Mouse (Mus musculus): ENCODE results near the gene Gm49416.
A peak's percentile ranks its signal among the peaks of the same experiment; 100 is the strongest.

Gm49416 gene

DNA sequence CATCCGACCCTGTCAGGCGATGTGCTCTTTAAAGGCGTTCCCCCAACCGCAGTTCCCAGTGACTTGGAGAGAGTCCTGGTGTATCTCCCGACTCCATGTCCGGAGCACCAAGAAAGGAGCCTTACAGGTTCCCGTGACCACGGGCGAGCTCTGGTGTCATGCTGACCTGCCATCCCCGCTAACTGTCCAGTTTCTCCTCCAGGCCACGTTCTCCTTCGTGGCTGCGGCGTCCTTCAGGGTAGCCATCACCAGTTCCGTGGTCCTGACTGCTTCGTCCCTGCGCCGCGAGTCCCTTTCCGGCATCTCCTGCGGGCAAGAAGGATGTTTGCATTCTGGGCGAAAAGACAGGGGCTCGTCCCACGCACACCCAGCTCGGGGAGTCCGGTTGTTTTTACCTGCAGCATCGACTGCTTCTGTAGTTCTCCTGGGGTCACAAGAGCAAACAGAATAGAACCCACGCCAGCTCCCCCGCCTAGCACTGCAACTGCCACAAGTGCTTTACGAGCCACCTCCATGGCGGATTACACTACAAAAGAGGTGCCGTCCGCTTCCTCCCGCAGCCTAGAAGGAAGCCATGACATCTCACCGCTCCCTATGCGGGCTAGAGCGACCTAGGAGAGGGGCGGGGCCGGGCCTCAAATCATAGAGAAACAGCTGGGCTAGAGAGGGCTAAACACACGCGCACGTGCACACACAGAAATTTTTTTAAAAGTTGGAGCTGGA lies 8.3 kb upstream of the Gm49416 start, which contains the start of gene Uqcc3:
Uqcc3 (minus strand) TSS at position 613 of the 723 bp plus-strand sequence.
- peak; percentile 88 for DNase-seq

DNA sequence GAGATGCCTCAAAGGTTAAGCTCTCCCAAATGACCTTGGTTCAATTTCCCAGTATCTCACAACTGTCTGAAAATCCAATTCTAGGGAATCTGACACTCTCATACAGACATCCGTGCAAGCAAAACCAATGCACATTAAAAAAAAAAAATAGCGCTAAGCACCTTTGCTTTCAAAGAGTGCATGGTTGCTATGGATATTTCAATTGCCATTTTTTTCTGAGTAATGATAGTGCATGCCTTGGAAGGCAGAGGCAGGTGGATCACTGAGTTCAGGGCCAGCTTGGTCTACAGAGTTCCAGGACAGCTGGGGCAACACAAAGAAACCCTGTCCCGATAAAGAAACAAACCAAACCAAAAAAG lies 7.7 kb upstream of the Gm49416 start:
- no peak for DNase-seq

DNA sequence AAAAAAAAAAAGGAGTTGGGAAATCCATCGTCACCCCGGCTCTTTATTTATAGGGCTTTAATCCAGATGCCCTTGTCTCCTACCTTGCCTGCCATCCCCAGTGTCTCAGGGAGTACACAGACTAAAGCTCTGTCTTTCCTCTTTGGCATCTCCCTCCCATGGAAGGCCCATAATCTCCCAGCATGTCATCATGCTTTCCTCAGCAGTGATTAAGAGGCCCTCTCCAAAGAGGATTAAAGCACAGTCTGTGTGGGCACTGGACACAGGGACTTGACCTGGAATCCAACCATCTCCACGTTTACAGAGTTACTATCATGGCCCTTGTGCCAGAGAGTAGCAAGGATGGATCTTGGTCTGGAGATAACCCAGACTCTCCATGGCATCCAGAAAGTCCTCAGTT lies 5.1 kb upstream of the Gm49416 start, which contains the start of the genes Lbhd1 and Gm49403:
Lbhd1 (plus strand) TSS at position 117 of the 400 bp plus-strand sequence.
Gm49403 (plus strand) TSS at position 315 of the 400 bp plus-strand sequence.
- no peak for DNase-seq

DNA sequence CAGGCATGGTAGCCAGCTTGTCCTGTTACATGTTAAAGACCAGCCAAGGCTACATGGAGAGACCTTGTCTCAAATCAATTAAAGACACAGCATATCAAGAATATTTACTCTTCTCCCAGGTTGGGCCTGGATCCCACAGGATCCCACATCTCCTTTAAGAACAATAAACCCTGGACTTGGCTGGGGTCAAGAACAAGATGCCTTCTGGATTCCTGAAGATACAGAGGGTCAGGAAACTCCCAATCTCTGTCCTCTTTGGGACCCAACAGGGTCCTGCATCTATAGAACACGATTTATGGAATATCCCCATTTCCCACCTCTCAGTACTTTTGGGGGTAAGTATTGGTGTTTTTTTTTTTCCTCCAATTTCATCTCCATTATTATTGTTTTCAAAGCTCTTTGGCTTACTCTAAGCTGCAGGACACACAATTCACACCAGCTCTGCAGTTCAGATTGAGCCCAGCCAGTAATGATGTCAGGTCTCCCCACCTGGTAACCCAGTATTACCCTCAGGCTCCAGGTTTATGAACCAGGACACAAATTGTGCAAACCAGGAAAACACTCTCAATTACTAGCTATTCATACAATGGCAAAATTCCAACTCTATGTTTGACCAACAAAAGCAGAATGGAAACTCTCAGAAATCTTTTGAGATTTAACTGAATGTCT lies 1.7 kb upstream of the Gm49416 start:
- no peak for DNase-seq

DNA sequence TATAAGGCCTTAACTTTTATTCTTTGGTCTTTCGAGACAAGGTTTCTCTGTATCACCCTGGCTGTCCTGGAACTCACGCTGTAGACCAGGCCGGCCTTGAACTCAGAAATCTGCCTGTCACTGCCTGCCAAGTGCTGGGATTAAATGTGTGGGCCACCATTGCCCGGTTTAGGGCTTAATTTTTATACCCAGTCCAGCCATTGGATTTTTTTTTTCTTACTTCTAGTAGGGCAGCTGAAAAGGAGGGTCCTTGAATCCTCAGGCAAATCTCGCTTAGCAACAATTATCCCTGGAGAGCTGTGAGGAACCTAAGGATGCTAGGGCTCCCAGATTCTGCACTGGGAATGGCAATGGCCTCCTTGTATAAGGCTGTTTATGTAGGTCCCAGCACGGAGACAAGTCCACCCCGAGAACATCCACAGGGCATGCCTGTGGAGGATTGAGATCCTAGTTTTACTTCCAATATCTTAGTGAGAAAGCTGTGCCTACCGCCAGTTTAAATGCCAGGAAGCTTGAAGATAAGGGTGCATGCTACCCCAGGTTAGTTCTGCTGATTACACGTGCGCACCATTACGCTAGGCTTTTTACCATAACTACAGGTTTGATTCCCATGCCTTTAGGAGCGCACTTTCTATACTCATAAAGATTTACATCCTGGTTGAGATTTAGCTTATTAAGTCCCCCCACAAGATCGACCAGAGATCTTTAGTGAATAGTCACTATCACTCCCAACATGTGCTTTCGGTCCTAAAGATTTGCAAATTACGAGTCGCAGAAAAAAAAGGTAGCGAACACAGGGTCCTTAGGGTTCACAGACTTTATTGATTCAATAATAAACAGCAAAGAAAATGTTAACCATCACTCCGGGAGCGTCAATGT lies 902 bp upstream of the Gm49416 start:
- no peak for DNase-seq

DNA sequence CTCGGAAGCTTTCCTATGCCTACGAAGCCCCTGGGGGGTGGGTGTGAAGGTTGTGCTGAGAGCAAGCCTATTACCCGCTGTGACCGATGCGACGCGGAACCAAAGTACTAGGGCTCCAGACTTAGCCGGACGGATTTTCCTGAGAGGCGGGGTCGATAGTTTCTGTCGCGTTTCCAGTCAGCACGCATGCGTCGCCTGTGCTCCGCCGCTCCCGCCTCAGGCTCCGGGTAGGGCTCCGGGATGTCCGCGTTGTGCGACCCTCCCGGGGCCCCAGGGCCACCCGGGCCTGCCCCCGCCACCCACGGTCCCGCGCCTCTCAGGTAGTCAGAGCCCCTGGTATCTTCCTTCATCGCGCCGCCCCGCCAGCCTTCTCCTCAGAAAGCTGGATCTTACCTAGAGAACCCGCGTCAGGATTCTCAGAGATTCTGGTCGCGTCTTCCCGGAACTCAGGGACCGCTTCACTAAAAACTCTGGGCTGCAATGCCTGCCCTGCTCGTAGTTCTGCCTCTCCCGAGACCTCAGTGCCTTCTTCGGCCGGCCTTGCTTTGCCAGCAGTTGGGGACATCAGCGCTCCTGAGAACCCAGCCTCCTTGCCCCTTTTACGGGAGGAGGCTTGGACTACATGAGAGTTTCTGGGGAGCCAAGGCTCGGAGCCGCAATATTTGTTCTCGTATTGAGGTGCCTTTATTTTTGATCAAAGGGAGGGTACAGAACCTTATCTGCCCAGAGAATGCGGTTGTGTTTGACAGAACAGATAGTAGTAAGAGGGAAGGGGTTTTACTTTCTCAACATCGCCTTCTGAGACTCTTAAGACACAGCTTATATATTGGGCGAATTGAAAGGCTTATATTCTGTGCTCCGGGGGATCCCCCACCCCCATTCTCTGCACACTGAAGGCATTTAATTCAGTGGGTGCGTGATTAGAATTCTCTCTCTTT lies 4.4 kb downstream of the Gm49416 start, which contains the start of gene Ints5:
Ints5 (plus strand) TSS at position 177 of the 938 bp plus-strand sequence.
- DNase-seq = peak; percentile 83

DNA sequence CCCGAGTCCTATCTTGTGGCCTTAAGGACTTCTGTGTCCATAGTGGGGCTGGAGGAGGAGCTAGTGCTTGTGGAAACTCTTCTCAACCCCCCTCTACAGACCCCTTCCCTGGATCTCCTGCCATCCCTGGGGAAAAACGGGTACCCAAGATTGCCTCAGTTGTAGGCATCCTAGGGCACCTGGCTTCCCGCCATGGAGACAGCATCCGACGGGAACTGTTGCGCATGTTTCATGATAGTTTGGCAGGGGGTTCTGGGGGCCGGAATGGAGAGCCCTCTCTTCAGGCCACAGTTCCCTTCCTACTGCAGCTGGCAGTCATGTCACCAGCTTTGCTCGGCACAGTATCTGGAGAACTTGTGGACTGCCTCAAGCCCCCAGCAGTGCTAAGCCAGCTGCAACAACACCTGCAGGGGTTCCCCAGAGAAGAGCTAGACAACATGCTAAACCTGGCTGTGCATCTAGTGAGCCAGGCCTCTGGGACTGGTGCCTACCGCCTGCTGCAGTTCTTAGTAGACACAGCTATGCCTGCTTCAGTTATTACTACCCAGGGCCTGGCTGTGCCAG lies 6.8 kb downstream of the Gm49416 start:
- peak; percentile 61 for DNase-seq

DNA sequence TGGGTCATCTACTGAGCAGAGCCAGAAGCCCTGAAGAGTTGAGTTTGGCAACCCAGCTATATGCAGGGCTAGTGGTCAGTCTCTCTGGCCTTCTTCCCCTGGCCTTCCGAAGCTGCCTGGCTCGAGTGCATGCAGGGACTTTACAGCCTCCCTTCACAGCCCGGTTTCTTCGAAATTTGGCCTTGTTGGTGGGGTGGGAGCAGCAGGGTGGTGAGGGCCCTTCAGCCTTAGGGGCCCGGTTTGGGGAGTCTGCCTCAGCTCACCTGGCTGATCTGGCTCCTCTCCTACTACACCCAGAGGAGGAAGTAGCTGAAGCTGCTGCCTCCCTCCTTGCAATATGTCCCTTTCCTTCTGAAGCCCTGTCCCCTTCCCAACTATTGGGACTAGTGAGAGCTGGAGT lies 7.5 kb downstream of the Gm49416 start:
- peak; percentile 34 for DNase-seq

DNA sequence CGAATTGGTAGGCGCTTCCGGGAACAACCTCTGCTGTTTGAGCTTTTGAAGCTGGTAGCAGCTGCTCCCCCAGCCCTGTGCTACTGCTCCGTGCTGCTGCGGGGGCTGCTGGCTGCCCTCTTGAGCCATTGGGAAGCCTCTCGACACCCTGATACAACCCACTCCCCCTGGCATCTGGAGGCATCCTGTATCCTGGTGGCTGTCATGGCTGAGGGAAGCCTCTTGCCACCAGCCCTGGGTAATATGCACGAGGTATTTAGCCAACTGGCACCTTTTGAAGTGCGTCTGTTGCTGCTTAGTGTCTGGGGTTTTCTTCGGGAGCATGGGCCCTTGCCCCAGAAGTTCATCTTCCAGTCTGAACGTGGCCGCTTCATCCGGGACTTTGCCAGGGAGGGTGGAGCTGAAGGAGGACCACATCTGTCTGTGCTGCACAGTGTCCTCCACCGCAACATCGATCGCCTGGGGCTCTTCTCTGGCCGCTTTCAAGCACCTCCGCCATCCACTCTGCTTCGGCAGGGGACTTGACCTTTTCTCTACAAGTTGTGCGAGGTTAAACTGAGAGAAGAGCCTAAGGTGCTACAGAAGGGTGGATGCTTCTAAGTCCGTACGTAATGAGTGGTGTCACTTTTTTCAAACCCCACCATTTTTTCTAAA lies 8.6 kb downstream of the Gm49416 start:
- peak; percentile 68 for DNase-seq

DNA sequence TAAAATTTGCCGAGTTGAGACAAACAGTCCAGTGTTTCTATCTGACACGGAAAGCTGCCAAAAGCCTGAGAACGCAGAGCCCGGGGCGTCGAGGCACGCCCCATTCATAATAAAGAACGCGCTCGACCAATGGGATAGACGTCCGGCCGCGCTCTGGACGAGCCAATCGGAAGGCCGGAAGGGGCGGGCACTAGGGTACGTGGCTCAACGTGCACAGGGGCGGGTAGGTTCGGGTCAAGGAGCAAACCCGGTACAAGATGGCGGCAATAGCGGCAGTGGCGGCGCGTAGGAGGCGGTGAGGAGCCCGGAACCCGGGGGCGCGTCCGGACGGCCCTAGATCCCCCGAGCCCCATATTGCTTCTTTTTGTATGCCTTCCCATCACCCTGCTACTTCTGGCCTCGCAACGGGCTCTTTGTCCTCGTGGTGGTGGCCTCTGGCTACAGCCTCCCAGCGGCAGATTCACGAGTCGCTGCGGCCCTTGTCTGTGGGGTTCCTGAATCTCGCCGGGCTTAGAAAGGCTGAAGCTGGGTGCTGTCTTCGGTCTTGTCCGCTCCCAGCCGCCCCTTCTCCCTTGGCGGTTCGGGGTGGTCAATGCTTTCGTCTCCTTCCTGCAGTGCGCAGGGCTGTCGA lies 9.3 kb downstream of the Gm49416 start, which contains the start of gene Ganab:
Ganab (plus strand) TSS at position 207 of the 631 bp plus-strand sequence.
- peak; percentile 95 for DNase-seq

DNA sequence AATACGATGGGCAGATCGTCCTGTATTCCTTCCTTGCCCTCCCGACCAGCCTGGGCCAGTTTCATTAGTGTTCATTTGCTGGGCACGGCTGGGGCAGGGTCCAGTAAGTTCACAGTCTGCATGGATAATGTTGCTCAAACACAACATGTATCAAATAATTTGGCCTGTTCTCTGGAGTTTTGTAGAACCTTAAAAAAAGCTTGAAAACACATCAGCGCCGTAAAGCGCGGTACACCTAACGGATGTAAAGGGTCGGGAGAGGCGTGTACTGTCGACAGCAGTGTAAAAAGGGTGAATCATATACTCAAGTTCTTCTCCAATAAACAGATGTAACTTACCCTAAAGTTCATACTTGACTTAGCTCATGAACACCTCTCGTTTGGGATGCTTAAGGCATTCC lies 9.8 kb downstream of the Gm49416 start:
- DNase-seq = no peak

DNA sequence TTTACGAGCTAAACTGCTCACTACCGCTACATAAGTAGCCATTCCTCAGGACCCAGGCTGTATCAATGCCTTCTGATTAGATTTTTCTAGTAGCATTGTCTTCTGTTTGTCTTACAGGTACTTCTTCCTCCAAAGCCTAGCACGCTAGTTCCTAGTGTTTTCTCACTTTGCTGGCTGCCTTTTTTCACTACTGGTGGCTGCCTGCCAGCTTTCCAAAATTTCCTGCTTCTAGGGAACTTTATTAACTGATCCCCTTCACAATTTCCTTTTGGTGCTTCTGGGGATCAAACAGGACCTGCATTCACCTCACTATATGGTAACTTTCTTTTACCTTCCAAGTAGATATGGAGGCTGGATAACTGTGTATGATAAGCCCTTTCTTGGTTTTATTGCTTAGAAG lies 10.4 kb downstream of the Gm49416 start:
- no peak for DNase-seq

DNA sequence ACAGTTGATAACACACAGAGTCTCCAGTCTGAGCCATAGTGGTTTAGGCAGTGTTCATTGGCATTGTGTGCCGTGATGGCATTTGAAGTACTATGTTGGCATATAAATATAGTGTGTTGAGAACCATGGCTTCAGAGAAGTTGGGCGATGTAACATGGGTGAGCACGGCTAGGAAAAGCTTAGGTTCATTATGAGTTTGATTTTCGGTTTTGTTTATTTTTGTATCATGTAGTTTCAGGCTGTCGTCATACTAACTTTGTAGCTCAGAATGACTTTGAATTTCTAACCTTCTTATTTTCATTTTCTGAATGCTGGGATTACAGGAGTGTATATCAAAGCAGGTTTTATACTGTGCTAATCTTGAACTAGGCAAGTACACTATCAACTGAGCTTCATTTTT lies 14.7 kb downstream of the Gm49416 start:
- no peak for DNase-seq

DNA sequence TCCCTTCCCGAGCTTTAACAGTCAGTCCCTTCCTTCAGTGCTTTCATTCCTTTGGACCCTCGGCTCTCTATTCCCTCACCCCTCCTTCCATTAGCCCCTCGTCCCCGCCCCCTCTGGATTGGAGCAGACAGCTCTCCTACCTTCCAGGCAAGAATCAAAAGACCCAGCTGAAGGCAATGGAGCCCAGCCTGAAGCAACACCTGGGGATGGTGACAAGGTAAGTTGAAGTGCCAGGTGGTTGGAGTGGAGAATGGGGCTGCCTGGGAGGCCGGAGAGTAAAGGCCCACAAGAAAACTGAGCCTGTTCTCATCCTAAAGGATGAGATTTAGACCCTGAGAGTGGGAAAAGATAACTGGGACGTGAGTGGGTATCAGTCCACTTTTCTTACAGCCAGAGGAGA lies 19.8 kb downstream of the Gm49416 start:
- no peak for DNase-seq

DNA sequence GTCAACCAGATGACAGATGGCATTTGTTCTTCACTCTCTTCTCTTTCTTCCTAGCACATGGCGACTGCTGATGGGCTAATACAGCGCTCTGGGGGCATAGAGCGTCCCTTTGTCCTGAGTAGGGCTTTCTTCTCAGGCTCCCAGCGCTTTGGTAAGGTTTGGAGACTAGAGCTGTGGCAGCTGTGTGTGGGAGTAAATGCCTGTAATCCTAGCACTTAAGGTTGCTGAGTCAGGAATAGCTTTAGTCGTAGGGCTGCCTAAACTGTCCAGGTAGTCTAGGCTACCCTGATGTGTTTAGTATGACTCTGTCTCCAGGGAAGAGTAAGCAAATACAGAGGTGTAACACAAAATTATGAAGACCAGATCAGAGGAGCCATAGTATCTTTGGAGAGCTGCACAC lies 23.1 kb downstream of the Gm49416 start:
- DNase-seq = no peak

DNA sequence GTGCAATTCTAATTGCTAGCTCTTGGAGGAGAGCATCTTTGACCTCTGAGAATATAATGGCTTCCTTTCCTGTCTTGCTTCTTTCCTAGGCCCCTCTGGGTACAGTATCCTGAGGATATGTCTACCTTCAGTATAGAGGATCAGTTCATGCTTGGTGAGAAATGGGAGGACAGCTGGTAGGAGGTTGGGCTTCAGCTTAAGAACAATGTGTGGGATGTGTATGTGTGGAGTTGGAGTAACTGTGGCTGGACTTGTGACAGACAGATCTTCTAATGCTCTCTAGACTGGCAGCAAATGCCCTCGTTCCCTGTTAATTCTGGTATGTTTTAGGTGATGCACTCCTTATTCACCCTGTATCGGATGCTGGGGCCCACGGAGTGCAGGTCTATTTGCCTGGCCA lies 25.5 kb downstream of the Gm49416 start:
- no peak for DNase-seq

DNA sequence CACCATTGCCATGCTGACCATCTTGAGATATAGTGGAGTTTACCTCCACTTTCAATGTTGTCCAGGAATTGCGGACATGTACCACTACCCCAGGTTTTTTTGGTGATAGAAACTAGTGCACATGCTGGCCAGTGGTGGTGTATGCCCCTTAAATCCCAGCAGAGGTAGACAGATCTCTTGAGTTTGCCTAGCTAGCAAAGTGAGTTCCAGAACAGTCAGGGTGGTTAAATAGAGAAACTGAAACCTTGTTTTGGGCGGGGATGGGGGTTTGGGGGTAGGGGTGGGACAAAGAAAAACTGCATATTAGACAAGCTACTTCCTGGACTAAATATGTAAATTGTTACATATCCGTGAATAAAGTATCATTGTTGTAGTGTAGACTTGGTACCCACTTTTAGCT lies 30.3 kb downstream of the Gm49416 start:
- no peak for DNase-seq

DNA sequence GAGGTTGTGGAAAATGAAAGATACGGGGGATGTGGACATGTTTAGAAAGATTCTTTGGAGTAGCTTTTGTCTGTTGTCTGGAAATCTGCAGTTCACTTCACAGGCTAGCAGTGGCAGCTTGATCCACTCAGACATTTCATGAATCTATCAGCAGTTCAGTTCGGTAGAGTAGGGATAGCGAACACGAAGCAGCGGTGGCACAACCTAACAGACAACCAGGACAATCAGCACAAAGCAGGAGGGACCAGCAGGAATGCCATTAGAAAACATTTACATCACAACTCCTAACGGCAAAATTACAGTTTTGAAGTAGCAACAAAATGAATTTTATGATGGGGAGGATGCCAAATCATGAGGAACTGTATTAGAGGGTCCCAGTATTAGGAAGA lies 31.0 kb downstream of the Gm49416 start:
- DNase-seq = no peak

DNA sequence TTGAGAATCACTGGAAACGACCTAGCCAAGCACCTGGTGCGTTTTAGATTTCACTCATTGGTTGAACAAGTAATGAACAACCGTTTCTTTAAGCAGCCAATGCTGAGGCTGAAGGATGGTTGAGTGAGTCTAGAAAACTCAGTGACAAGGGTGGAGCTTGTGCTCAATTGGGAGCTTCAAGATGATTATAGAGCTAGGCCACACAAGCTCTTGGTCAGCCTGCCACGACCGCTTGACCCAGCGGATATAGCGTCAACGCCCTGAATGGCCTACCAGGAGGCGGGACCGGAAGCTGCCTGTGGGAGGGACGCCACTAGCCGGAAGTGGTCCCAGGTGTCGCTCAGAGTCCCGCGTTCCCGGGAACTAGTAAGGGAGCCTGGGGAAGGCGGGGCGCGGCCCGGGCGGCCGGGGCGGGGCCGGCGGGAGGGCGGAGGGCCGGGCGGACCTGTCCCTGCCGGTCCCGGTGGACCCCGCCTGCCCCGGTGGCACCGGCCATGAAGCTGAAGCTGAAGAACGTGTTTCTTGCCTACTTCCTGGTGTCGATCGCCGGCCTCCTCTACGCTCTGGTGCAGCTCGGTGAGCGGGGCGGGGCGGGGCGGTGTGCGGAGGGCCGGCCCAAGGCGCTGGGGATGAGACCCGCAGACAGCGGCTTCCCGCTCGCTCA lies 31.5 kb downstream of the Gm49416 start, which contains the start of gene B3gat3:
B3gat3 (plus strand) TSS at position 302 of the 664 bp plus-strand sequence.
- DNase-seq = peak; percentile 96

DNA sequence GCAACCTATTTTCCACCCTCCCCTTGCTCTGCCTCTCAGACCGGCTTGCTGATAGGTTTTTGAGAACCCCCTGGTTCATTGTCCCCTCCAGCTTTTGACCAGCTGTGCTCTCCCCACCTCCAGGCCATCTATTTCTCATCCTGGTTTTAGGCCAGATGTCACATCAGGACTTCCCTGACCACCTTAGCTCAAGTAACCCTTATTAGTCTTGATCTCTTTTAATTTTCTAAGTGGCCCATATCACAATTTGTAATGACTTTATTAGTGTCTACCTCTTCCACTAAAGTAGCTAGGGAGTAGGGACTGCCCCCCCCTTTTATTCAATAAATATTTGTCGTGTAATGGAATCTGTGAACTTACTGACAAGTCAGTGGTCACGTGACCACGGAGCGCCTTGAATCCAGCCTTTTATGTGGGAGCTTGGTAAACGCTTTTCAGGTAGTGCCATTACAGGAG lies 32.1 kb downstream of the Gm49416 start:
- DNase-seq = no peak
